Mouse (Mus musculus) hematopoietic stem cell, adult 5-6 weeks (primary cell): ENCODE data around the gene Vrk1. TPM values are rescaled to one million over a fixed set of nuclear protein-coding genes. Genes with fewer than 3 reads are reported as not detected.

ENCODE experiments used
- ATAC-seq, 2 experiments: fragments of 125-278 bp in 1 of 2; replicated peaks in 1 of 2; 2 replicates each; pipeline ENCODE4 v1.8.0; 2016 to 2017; ENCODE audit warnings: inconsistent platforms in 2 of 2, mild to moderate bottlenecking in 2 of 2, moderate number of reproducible peaks in 2 of 2, low read depth in 1 of 2, moderate TSS enrichment in 1 of 2; ENCODE audit not compliant: low FRiP score in 2 of 2, poor library complexity in 2 of 2, severe bottlenecking in 2 of 2, insufficient read depth in 1 of 2, low TSS enrichment in 1 of 2
- total RNA-seq: library from RNA; stranded (forward); fragments of 172-1452, 232-1000 nt; gene quantifications from 2 replicates; pipeline ENCODE4 v1.2.3, GENCODE M21; 2017

Vrk1 gene
- total RNA-seq, 1 experiment from 2014 or later: 151 TPM

DNA sequence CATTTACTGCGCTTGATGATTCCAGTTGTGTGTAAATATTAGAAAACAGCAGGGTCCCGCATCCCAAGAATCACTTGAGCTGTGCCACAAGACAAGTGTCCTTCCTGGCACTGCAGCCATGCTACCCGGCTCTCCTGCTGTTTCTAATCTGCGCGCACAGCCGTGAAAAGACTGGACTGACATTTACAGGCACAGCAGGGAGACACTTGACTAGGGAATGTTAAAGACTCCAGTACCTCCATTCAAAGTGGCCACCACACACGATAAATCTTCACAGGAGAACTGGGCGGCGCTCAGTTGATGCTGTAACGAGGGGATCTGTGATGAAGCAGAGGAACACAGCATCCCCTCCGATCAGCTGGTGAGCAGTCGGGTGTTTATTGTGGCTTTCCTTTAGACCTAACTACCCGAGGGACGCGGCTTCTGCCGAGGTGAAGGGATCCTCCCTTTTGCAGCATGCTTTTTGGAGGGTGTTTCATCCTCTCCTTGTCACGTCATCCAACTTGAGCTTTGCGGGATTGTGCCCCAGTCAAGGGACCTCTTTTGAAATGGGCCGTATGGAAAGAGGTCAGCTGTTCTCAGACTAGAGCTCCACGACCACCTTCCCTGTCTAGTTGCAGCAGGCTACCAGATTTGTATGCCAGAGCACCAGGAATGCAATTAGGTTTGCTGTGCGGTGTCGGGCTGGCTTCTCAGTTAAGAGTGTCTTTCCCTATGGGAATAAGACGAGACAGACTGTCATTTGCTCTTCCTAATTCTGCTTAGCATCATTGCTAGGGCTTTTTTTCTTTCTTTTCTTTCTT is 71.1 kb downstream of the Vrk1 start:
- no peak for ATAC-seq

DNA sequence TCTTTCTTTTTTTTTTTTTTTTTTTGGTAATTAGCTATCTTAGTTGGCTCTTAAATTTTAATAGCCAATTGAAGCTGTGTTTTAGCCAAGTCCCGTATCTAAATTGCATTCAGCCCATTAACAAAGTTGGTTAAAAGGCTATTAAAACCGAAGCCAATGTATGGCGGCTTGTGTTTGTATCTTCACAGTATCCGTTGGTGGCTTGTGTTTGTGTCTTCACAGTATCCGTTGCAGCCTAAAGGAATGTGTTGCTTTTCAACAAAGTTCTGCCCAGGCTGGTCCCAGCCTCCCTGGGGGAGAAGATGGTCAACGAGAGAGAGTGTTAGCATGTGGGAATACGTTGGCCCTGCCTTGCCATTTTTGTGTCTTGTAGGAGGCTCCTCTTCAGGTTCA is 71.7 kb downstream of the Vrk1 start:
- ATAC-seq: no peak

- no peak for ATAC-seq
Observed at GRCm38 (mm10) chr12:106082191-106082957, 72.3 kb downstream of the Vrk1 start.

- no peak for ATAC-seq
Observed at GRCm38 (mm10) chr12:106082958-106083381, 72.9 kb downstream of the Vrk1 start.

GRCm38 (mm10) chr12:106084126-106084525 is 74.1 kb downstream of the Vrk1 start:
- no peak for ATAC-seq

DNA sequence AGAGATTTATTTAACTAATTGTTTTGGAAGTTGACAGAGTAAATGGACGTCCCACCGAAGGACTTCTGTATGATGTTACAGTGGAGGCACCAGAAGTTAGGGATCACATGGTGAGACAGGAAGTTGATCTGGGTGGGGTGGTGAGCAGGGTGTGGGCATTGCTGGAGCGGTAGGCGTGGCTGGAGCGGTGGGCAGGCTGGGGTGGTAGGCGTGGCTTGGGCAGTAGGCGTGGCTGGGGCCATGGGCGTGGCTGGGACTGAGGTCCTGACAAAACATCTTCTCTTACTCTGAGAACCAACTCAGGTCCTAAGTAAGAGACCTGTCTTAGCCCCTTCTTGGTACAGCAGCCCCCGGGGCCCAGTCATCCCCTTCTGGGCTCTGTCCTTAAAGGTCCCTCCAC is 84.8 kb downstream of the Vrk1 start:
- ATAC-seq: no peak

- no peak for ATAC-seq
Observed at GRCm38 (mm10) chr12:106102003-106102402, 92.0 kb downstream of the Vrk1 start.

DNA sequence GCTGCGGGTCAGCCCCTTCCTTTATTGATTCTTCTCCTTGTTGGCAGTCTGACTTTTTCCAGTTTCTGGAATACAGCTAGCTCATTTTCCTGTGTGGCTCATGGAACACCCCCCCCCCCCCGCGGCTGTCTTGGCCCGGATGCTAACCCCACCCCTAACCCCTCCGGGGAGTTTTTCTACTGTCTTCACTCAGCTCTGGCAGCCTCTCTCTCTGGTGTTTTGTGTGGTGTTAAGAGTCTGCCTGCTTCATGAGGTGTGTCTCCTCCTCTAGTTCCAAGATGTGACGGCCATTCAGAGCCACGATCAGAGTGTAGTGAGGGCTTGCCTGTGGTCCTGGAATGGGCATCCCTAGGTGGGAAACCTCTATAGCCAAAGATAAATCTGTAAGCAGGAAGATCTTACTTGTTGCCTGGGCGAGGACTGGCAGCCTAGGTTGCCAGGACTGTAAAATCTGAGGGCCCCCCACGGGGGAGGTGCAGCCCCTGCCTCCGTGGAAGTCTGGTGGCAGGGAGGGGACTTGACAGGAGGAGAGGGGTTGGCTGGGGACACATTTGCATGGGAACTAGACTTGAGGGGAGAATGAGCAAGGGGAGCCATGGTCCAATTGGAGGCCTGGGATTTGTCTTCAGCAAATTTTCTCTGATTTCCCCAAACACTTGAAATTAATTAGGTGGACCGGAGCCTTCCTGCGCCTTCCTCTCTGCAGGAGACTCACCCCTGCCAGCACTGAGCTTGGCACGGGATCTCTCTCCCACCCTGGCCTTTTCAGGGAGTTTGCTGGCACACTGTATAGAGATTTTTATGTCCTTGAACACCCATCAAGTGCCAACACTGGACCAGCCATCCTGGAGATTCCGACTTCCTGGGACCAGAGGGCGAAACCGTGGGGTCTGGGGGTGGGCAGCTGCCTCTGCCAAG is 93.0 kb downstream of the Vrk1 start:
- no peak for ATAC-seq

DNA sequence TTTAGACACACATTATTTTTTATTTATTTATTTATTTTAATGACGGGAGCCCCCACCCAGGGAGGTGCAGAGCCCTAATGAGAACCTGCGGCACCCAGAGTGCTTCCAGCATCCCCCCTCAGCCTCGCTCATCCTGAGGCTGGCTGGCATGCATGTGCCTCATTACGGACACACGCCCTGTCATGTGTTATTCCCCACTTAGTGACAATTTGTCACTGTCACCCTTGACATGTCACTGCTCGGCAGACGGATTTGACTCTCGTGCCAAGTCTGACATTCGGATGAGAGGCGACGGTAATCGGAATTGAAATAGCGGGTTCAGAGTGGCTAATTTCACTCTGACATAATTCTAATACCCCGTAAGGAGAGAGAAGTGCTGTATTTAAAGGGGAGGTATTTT is 97.2 kb downstream of the Vrk1 start:
- no peak for ATAC-seq

- 0 out of 4 replicates have a peak, but pooled peaks of 1 of the 2 experiments have one; percentile 42 for ATAC-seq
Observed at GRCm38 (mm10) chr12:106115070-106115891, 105.3 kb downstream of the Vrk1 start.

DNA sequence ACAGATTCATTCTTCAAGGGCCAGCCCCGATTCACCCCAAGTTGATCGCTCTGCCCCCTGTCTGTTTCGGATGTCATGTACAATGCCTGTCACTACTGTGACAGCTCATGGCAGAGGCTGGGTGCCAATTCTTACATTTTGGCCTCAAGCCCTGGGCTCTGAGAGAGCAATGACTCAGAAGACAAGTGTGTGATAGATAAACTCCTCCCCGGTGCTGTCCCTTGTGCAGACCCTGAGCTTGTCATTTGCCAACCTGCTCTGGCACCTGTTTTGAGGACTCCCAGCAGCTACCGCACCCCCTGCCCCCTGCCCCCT is 105.8 kb downstream of the Vrk1 start:
- no peak for ATAC-seq

DNA sequence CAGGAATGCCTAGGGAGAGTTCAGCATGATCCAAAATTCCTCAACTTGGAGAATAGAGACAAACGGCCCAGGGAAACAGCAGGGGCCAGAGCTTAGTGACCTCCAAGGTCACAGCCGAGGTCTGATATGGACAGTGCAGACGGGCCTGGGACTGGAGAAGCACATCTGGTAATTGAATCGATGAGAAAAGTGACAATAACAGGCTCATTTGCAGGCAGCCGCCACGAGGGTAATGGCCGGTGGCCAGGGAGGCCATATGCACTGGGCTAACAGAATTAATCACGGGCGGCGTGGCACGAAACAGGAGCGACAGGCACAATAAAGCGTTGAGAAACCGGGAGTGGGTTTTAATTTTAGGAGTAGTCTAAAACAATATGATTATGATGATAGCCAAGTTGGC is 113.2 kb downstream of the Vrk1 start:
- ATAC-seq: no peak

DNA sequence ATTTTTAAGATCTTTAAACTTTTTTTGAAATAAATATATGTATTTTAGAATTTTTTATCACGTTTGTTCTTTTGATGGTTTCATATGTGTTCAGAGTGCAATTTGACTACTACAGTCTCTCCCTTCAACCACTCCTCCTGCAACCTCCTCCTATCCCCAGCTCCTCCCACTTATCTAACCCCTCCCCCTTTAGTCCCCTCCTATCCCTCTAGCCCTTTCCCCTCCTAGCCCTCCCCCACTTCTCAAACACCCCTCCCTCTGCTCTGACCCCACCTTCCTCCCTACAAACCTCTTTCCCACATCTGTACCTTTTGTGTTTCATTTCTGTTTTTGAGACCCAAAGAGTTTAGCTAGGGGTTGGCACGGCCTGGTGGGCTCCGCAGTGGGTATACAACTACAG is 114.6 kb downstream of the Vrk1 start:
- no peak for ATAC-seq

Other genes with a start within 250 kb of the Vrk1 start
- gene Papola, start 225.5 kb upstream of the Vrk1 start, total RNA-seq: 141 and 167 TPM in 2 replicates